Mouse (Mus musculus) spleen, adult 2 months (tissue): ENCODE measurements around the gene Zmiz2. TPM values are rescaled to one million over a fixed set of nuclear protein-coding genes. Genes with fewer than 3 reads are reported as not detected.

ENCODE experiments used
- DNase-seq, 2 experiments: peaks; one replicate each; pipeline versions ENCODE4 v3.0.0 to v3.0.0-alpha.2; 2012 to 2021; ENCODE audit warnings: low spot score in 2 of 2, low read depth in 1 of 2
- H3K27ac ChIP-seq: fragments of 200-500 bp; 2 replicates; pipeline ENCODE4 v1.5.1; 2012; ENCODE audit warnings: low read length, inconsistent platforms; ENCODE audit not compliant: insufficient read depth
- H3K27me3 ChIP-seq: fragments of 200-500 bp; 2 replicates; pipeline ENCODE4 v1.6.1; 2012; ENCODE audit warnings: mild to moderate bottlenecking, moderate library complexity, low read length, inconsistent platforms; ENCODE audit not compliant: control insufficient read depth, insufficient read depth
- H3K36me3 ChIP-seq: fragments of 200-500 bp; 2 replicates; pipeline ENCODE4 v1.6.1; 2012; ENCODE audit warnings: mild to moderate bottlenecking, low read length, inconsistent platforms; ENCODE audit not compliant: control insufficient read depth, insufficient read depth
- H3K4me1 ChIP-seq: fragments of 200-500 bp; 2 replicates; pipeline ENCODE4 v1.6.1; 2011; ENCODE audit warnings: inconsistent platforms; ENCODE audit not compliant: control insufficient read depth, insufficient read depth, insufficient read length
- H3K4me3 ChIP-seq: fragments of 200-500 bp; 2 replicates; pipeline ENCODE4 v1.5.1; 2011; ENCODE audit warnings: mild to moderate bottlenecking, inconsistent platforms; ENCODE audit not compliant: insufficient read depth, insufficient read length; ENCODE audit errors: extremely low read depth
- CTCF ChIP-seq: fragments of 200-500 bp; IDR thresholded peaks from 2 replicates; pipeline ENCODE4 v1.5.1; 2011; ENCODE audit warnings: mild to moderate bottlenecking, inconsistent platforms; ENCODE audit not compliant: insufficient read depth, insufficient read length, insufficient replicate concordance; ENCODE audit errors: extremely low read depth
- POLR2A ChIP-seq: fragments of 200-500 bp; IDR thresholded peaks from 2 replicates; pipeline ENCODE4 v1.6.1; 2011; ENCODE audit warnings: low read depth, low read length, inconsistent platforms
- WGBS: fragments of 180-500 bp; shearing (Covaris S2); methylation state at CpG from one replicate; pipeline ENCODE4 v1.1.7; 2018; 5-methylcytosine and 5-hydroxymethylcytosine counted together
- polyA plus RNA-seq: library from polyadenylated mRNA; depleted of rRNA; stranded (reverse); fragments of >200 nt; gene quantifications from 2 replicates; pipeline ENCODE4 v1.2.3, GENCODE M21; 2012

Gene Zmiz2
- polyA plus RNA-seq, 1 experiment, result 118 TPM

DNA sequence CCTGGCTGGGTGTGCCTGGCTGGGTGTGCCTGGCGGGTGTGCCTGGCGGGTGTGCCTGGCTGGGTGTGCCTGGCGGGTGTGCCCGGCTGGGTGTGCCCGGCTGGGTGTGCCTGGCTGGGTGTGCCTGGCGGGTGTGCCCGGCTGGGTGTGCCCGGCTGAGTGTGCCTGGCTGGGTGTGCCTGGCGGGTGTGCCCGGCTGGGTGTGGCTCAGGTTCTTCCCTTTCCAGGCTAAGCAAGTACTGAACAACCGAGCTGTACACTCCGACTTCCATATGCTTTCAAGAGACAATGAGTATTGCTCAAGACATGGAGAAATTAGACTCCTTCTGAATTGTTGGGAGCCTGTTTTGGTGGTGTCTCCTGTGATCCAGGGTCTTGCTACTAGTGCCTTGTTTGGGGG lies 24.4 kb downstream of the Zmiz2 start:
- 89% methylated on average over 12 of the region's 12 CpGs for WGBS
- no peaks in the 10 kb centered on the region; the same call in 1 of the 2 replicates for H3K36me3 ChIP-seq

GRCm38 (mm10) chr11:6414751-6415550 lies 26.1 kb downstream of the Zmiz2 start, which contains the start of gene Ppia:
Gene Ppia, plus strand, starts transcription at chr11:6415443.
- Histone ChIP-seq H3K36me3 (peaks cover 10% of the 10 kb centered on the region), H3K27me3 (no peaks in the 10 kb centered on the region), H3K4me3 (peak within 1 kb of the TSS; percentile 99), H3K27ac (peak within 1 kb of the TSS; percentile 100), H3K4me1 (peaks cover 6% of the 10 kb centered on the region)
- no peak for DNase-seq
- 12% methylated on average over 21 of the region's 21 CpGs for WGBS
- TF ChIP-seq CTCF (no peak), POLR2A (no peak)

More for the DNA sequence above, 24.4 kb downstream of the Zmiz2 start:
- no peaks in the 10 kb centered on the region for H3K27me3 ChIP-seq
- TF ChIP-seq POLR2A, result no peak
- TF ChIP-seq CTCF, result no peak
- H3K4me3 ChIP-seq, result no peak overlapping the region
- H3K4me1 ChIP-seq, result peaks cover 6% of the 10 kb centered on the region
- no peak overlapping the region for H3K27ac ChIP-seq
- DNase-seq, result no peak

DNA sequence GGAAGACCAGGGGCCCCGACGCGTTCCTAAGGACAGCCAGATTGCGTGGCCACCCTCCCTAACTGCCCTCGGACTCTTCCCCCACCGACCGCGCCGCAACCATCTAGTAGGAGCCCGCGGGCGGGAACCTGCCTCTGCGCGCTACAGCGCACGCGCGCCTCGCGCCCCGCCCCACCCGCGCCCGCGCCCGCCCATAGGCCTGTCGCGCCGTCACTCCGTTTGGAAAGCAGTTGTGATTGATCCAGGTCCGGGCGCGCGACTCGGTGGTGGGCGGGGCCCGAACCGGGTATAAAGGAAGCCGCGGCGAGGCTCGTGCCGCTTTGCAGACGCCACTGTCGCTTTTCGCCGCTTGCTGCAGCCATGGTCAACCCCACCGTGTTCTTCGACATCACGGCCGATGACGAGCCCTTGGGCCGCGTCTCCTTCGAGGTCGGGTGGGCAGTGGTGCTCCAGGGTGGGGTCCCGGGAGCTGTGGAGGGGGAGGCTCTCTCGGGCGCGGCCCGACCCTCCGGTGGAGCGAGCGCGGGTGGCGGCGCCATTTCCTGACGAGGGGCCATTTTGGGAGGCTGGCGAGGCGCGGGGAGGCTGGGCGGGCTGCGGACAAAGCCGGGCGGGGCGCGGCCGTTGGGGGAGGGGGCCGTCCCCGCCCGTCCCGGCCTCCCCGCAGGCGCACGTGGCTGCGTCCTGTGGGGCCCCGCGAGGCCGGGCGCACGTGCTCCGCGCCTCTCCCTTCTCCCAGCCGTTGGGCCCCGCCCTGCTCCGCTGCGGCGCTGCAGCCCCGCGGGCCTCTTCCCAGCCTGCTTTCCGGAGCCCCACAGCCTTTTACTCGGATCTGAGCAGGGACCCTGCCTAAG lies 26.9 kb downstream of the Zmiz2 start:
- peak; percentile 89 to 97 for DNase-seq
- WGBS, result under 1% methylated on average over 93 of the region's 102 CpGs
- Histone ChIP-seq H3K27ac (peak overlapping the region; percentile 100), H3K27me3 (no peaks in the 10 kb centered on the region), H3K4me1 (peaks cover 4% of the 10 kb centered on the region), H3K4me3 (peak overlapping the region; percentile 99), H3K36me3 (peaks cover 17% of the 10 kb centered on the region)
- TF ChIP-seq POLR2A, result peak; percentile 91
- TF ChIP-seq CTCF, result no peak

DNA sequence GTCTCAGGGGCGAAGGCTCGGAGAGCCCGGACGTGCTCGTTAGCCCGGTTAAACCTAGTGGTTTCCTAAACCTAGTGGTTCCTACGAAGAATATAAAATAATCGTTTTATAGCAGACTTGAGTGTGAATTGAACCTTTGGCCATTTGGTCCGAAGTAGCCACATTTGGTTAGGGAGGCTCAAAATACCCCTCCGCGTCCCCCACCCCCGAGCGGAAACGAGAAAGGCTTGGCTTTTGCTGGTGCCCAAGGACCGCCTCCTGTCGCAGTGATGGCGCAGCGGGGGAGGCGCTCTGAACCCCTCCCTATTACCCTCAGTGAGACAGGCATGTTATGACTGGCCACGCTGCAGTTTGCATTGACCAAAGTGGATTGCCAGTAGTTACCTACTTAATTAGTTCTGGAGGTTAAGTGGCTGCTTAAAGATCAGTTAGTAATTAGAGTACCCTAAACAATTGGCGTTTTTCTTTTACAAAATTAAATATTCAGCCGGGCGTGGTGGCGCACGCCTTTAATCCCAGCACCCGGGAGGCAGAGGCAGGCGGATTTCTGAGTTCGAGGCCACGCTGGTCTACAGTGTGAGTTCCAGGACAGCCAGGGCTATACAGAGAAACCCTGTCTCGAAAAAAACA lies 27.6 kb downstream of the Zmiz2 start:
- peak; percentile 72 to 82 for DNase-seq
- H3K4me3 ChIP-seq, result peak overlapping the region; percentile 99
- H3K4me1 ChIP-seq, result peaks cover 4% of the 10 kb centered on the region
- WGBS, result under 1% methylated on average over 30 of the region's 30 CpGs
- peaks cover 21% of the 10 kb centered on the region for H3K36me3 ChIP-seq
- peak overlapping the region; percentile 100 for H3K27ac ChIP-seq
- no peak for TF ChIP-seq CTCF
- TF ChIP-seq POLR2A, result peak; percentile 16; the same call in 1 of the 2 replicates
- H3K27me3 ChIP-seq, result no peaks in the 10 kb centered on the region

DNA sequence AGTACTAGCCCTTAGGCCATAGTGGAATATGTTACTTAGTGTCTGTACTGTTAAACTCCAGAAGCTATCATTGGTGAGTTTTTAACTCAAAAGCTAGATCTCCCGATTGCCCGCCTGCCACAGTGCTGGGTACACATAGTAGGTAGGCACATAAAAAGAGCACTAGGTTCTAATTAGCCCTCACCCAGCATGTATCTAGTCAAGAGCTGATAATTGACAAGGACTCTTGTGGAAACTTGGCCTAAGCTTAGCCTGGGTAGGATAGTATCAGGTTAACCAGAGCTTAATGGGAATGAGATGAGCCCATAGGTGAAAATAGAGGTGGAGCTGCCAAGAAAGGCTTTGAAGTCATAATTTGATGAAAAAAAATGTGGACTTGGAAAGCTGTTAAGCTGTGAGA lies 28.2 kb downstream of the Zmiz2 start:
- no peaks in the 10 kb centered on the region for H3K27me3 ChIP-seq
- no peak for TF ChIP-seq POLR2A
- no peak for TF ChIP-seq CTCF
- H3K27ac ChIP-seq, result no peak overlapping the region
- no peak for DNase-seq
- WGBS, result 12% methylated on average over 2 of the region's 2 CpGs
- H3K4me3 ChIP-seq, result peak overlapping the region; percentile 99
- H3K36me3 ChIP-seq, result peaks cover 21% of the 10 kb centered on the region
- H3K4me1 ChIP-seq, result peaks cover 4% of the 10 kb centered on the region

DNA sequence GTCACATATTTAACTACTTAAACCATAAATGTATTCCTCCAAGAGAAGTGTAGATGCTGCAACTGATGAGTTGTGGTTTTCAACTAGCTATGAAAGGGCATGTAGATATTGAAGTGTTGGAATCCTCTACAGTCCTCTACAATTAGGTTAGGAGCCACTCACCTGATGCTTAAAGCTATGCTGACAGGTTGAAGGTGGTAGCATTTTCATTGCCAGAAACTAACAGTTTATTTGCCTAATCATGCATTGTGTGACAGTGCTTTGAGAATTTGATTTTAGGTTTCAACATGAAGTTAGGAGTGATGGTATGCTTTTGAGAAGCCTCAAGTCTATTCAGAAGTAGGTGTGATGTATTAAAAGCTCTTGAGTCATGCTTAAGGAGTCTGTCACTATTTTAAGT lies 28.6 kb downstream of the Zmiz2 start:
- peaks cover 23% of the 10 kb centered on the region for H3K36me3 ChIP-seq

More for the DNA sequence above, 28.6 kb downstream of the Zmiz2 start:
- peak overlapping the region; percentile 99; the same call in 1 of the 2 replicates for H3K4me3 ChIP-seq
- peaks cover 4% of the 10 kb centered on the region for H3K4me1 ChIP-seq
- H3K27ac ChIP-seq, result no peak overlapping the region
- no peaks in the 10 kb centered on the region for H3K27me3 ChIP-seq
- no peak for DNase-seq
- TF ChIP-seq CTCF (no peak), POLR2A (no peak; the same call in 1 of the 2 replicates)
